Mouse (Mus musculus) G1E (cell line): Measurements from ENCODE around the gene Ints3.

Source experiments
- CTCF ChIP-seq: IDR thresholded peaks from 2 replicates; pipeline ENCODE4 v1.5.1; 2012; ENCODE audit warnings: low read depth, low read length, inconsistent platforms, mixed read lengths
- TAL1 ChIP-seq: conservative IDR thresholded peaks from 2 replicates; pipeline ENCODE4 v1.6.1; 2012; ENCODE audit warnings: low read depth, low read length, inconsistent platforms, mixed read lengths

DNA sequence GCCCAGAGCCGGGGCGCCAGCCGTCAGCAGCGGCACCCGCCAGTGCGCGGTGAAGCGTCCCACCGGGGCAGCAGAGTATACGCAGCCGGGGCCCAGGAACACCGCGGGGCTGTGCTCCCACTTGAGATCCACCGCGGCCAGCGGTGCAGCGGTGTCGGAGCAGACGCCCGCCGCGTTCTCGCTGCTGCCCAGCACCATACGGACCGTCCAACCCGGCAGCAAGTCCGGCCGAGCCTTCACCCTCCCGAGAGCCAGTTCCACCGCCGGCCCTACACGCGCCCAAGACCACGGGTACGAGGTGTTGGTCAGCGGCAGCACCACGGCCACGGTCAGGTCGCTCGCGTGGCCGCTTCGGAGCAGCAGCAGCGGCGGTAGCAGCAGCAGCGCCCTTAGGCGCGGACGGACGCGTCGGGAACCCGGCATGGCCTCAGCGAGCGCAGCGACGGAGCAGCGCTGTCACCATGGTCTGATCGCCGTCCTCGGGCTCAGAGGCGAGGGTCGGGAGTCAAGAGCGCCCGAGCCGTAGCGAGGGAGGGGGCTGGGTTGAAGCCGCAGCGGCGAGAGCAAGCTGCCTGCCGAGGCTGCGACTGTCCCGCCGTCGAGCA is 31.8 kb upstream of the Ints3 start:
- TF ChIP-seq CTCF (no peak), TAL1 (no peak)
